Mouse (Mus musculus) ES-Bruce4 (cell line): ENCODE data around the gene Rasa2. TPM values are rescaled to one million over a fixed set of nuclear protein-coding genes. Genes with fewer than 3 reads are reported as not detected.

Experiments
- H3K27ac ChIP-seq: 2 replicates; pipeline ENCODE4 v1.5.1; 2012; ENCODE audit warnings: low read length, inconsistent platforms; ENCODE audit not compliant: insufficient read depth
- H3K27me3 ChIP-seq: 2 replicates; pipeline ENCODE4 v1.6.1; 2012; ENCODE audit warnings: mild to moderate bottlenecking, low read length, inconsistent platforms; ENCODE audit not compliant: control insufficient read depth, poor library complexity, insufficient read depth, severe bottlenecking
- H3K36me3 ChIP-seq: 2 replicates; pipeline ENCODE4 v1.6.1; 2012; ENCODE audit warnings: inconsistent platforms, mild to moderate bottlenecking, low read length, moderate library complexity; ENCODE audit not compliant: control insufficient read depth, poor library complexity, insufficient read depth, severe bottlenecking
- H3K4me1 ChIP-seq: one replicate; pipeline ENCODE4 v1.8.1; 2011; ENCODE audit warnings: low read length; ENCODE audit not compliant: control insufficient read depth, insufficient read depth
- H3K4me3 ChIP-seq: 2 replicates; pipeline ENCODE4 v1.5.1; 2011; ENCODE audit warnings: low read depth, mild to moderate bottlenecking, low read length
- H3K9ac ChIP-seq: 2 replicates; pipeline ENCODE4 v1.6.1; 2012; ENCODE audit warnings: low read depth, mild to moderate bottlenecking, inconsistent platforms; ENCODE audit not compliant: poor library complexity, severe bottlenecking
- H3K9me3 ChIP-seq: replicated peaks from 2 replicates; pipeline ENCODE4 v1.6.1; 2012; ENCODE audit warnings: mild to moderate bottlenecking, low read length, inconsistent platforms; ENCODE audit not compliant: control insufficient read depth, poor library complexity, insufficient read depth, severe bottlenecking
- CTCF ChIP-seq: IDR thresholded peaks from one replicate; pipeline ENCODE4 v1.8.1; 2011; ENCODE audit warnings: low read depth, low read length
- EP300 ChIP-seq: IDR thresholded peaks from 2 replicates; pipeline ENCODE4 v1.6.1; 2011; ENCODE audit warnings: low read depth, low read length; ENCODE audit not compliant: insufficient read depth
- POLR2A ChIP-seq: IDR thresholded peaks from one replicate; pipeline ENCODE4 v1.8.1; 2011; ENCODE audit warnings: low read length; ENCODE audit not compliant: insufficient read depth
- polyA plus RNA-seq: library from polyadenylated mRNA; stranded (reverse); fragments of >200 nt; gene quantifications from 2 replicates; pipeline ENCODE4 v1.2.4, GENCODE M21; 2011; ENCODE audit warnings: low read depth; ENCODE audit not compliant: missing spikeins, insufficient read depth, insufficient read length

Gene Rasa2
- polyA plus RNA-seq, 1 experiment, result 18.3 TPM

DNA sequence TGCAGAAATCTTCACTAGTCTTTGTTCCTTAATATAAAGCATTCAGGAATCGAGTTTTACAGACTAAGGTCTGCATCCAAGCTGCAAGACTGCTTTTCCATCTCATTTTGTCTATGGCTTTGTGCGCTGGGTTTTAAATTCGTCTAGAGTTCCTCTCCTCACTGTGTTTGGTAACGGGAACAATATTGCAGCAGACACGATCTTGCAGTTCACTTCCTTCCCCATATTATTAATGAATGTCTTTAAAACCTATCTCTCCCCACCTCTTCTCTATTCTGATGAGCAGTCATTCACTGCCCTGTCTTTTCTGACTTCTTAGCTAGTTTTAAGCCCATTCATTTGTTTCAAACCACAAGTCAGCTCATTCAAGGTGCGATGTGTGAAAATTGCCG lies 5.7 kb upstream of the Rasa2 start:
- no peak overlapping the region for H3K4me3 ChIP-seq
- no peak overlapping the region for H3K27ac ChIP-seq
- no peak overlapping the region for H3K9ac ChIP-seq
- TF ChIP-seq EP300 (no peak), POLR2A (no peak), CTCF (no peak)
- no peaks in the 10 kb centered on the region for H3K27me3 ChIP-seq
- no peaks in the 10 kb centered on the region for H3K36me3 ChIP-seq
- H3K9me3 ChIP-seq, result no peaks in the 10 kb centered on the region
- H3K4me1 ChIP-seq, result peaks cover 2% of the 10 kb centered on the region

- Histone ChIP-seq H3K27ac (no peak overlapping the region), H3K36me3 (no peaks in the 10 kb centered on the region), H3K9ac (no peak overlapping the region), H3K9me3 (no peaks in the 10 kb centered on the region), H3K4me3 (no peak overlapping the region), H3K27me3 (no peaks in the 10 kb centered on the region), H3K4me1 (peaks cover 2% of the 10 kb centered on the region)
- TF ChIP-seq POLR2A (no peak), CTCF (no peak), EP300 (no peak)
These were observed 5.2 kb upstream of the Rasa2 start for GRCm38 (mm10) chr9:96636423-96637156.

DNA sequence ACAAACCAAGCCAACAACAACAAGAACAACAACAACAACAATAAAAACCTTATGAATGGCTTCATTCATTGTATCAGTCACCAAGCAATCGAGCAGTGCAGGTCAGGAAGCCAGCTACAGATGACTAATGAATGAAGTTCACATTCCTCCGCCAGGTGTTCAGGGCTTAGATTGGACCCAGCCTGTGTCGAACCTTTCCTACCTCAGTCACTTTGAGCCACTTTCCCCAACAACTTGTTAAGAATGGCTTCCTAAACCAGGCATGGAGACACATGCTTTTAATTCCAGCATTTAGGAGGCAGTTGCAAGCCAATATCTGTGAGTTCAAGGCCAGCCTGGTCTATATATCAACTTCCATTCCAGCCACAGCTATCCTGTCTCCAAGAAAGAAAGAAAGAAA lies 4.5 kb upstream of the Rasa2 start:
- Histone ChIP-seq H3K36me3 (no peaks in the 10 kb centered on the region), H3K9ac (no peak overlapping the region), H3K4me1 (peaks cover 2% of the 10 kb centered on the region), H3K27me3 (no peaks in the 10 kb centered on the region), H3K9me3 (no peaks in the 10 kb centered on the region), H3K4me3 (no peak overlapping the region), H3K27ac (no peak overlapping the region)
- TF ChIP-seq CTCF (no peak), EP300 (no peak), POLR2A (no peak)

GRCm38 (mm10) chr9:96635176-96635575 lies 3.8 kb upstream of the Rasa2 start:
- Histone ChIP-seq H3K9me3 (no peaks in the 10 kb centered on the region), H3K27ac (no peak overlapping the region), H3K36me3 (no peaks in the 10 kb centered on the region), H3K4me3 (no peak overlapping the region), H3K27me3 (no peaks in the 10 kb centered on the region), H3K4me1 (peaks cover 2% of the 10 kb centered on the region), H3K9ac (no peak overlapping the region)
- TF ChIP-seq POLR2A (no peak), EP300 (no peak), CTCF (no peak)

DNA sequence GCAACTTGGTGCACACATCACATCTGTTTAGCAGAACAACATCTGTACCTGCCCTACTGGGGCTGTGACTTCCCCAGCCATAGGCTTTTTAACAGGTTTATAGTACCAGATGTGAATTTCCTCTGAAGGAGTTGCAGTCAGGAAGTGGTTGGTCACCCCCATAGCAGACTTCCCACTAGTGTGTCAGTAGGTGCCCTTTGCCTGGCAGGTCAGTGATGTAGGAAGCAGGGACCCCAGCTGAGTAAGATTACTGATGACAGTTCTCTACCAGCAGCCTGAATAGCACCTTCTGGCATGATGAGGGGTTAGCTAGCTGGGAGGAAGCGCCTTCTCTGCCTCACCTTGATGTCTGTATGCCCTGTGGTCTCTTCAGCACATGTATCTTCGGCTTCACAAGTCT lies 2.4 kb upstream of the Rasa2 start:
- no peak overlapping the region for H3K9ac ChIP-seq
- no peaks in the 10 kb centered on the region for H3K36me3 ChIP-seq
- H3K27ac ChIP-seq, result no peak overlapping the region
- H3K9me3 ChIP-seq, result no peaks in the 10 kb centered on the region
- no peaks in the 10 kb centered on the region for H3K4me1 ChIP-seq
- no peak overlapping the region for H3K4me3 ChIP-seq
- H3K27me3 ChIP-seq, result no peaks in the 10 kb centered on the region
- TF ChIP-seq EP300 (no peak), POLR2A (no peak), CTCF (no peak)

GRCm38 (mm10) chr9:96632756-96633155 lies 1.3 kb upstream of the Rasa2 start:
- Histone ChIP-seq H3K9ac (no peak overlapping the region), H3K4me1 (no peaks in the 10 kb centered on the region), H3K9me3 (no peaks in the 10 kb centered on the region), H3K36me3 (no peaks in the 10 kb centered on the region), H3K27ac (no peak overlapping the region), H3K4me3 (no peak overlapping the region), H3K27me3 (no peaks in the 10 kb centered on the region)
- TF ChIP-seq EP300, result no peak
- no peak for TF ChIP-seq POLR2A
- no peak for TF ChIP-seq CTCF
